Mouse (Mus musculus) CH12.LX (cell line): ENCODE measurements around the gene Coq6. TPM values are rescaled to one million over a fixed set of nuclear protein-coding genes. Genes with fewer than 3 reads are reported as not detected.
A peak's percentile ranks its signal among the peaks of the same experiment; 100 is the strongest.
"Not testable (repeated sequence)": the region's sequence is repeated elsewhere in the genome, so short reads cannot be mapped to it uniquely, and the experiment has no call there.

ENCODE experiments used
- DNase-seq: peaks from one replicate; pipeline ENCODE4 v3.0.0-alpha.2; 2013; ENCODE audit errors: extremely low read depth
- H3K27ac ChIP-seq: 2 replicates; pipeline ENCODE4 v1.5.1; 2012; ENCODE audit warnings: low read depth, mild to moderate bottlenecking, control low read depth, moderate library complexity; ENCODE audit not compliant: insufficient read depth
- H3K27me3 ChIP-seq: replicated peaks from 2 replicates; pipeline ENCODE3; 2012; ENCODE audit warnings: inconsistent platforms
- H3K36me3 ChIP-seq, 2 experiments: replicated peaks in 1 of 2; 2 replicates each; pipeline versions ENCODE3 to v1.6.1; 2012; ENCODE audit warnings: inconsistent platforms in 1 of 2, low read length in 1 of 2, mild to moderate bottlenecking in 1 of 2, mixed read lengths in 1 of 2, moderate library complexity in 1 of 2; ENCODE audit not compliant: control insufficient read depth in 1 of 2, insufficient read depth in 1 of 2
- H3K4me1 ChIP-seq, 2 experiments: 2 replicates each; pipeline ENCODE4 v1.6.1; 2012; ENCODE audit warnings: inconsistent platforms in 1 of 2, moderate library complexity in 1 of 2; ENCODE audit not compliant: insufficient read depth in 2 of 2, control insufficient read depth in 1 of 2
- H3K4me2 ChIP-seq: 2 replicates; pipeline ENCODE4 v1.6.1; 2012; ENCODE audit warnings: low read depth, mild to moderate bottlenecking, control low read depth; ENCODE audit not compliant: poor library complexity, insufficient read depth, severe bottlenecking
- H3K4me3 ChIP-seq, 3 experiments: fragments of 150-350 bp in 1 of 3; sonication (generic) in 1 of 3; replicated peaks in 1 of 3; 2 replicates each; pipeline versions ENCODE3 to v1.5.1; 2011 to 2012; ENCODE audit warnings: low read depth in 2 of 3, low read length in 2 of 3, mild to moderate bottlenecking in 2 of 3, moderate library complexity in 2 of 3, control low read depth in 1 of 3, improper control_type of control experiment in 1 of 3, inconsistent platforms in 1 of 3, mixed read lengths in 1 of 3; ENCODE audit not compliant: poor library complexity in 1 of 3
- H3K79me2 ChIP-seq: replicated peaks from 2 replicates; pipeline ENCODE4 v1.6.1; 2012; ENCODE audit warnings: mild to moderate bottlenecking, moderate library complexity; ENCODE audit not compliant: control insufficient read depth, poor library complexity, insufficient read depth, severe bottlenecking; ENCODE audit errors: extremely low read depth
- H3K9ac ChIP-seq: 2 replicates; pipeline ENCODE4 v1.6.1; 2012; ENCODE audit warnings: low read depth, mild to moderate bottlenecking, control low read depth, moderate library complexity; ENCODE audit not compliant: insufficient read depth
- H3K9me3 ChIP-seq: replicated peaks from 2 replicates; pipeline ENCODE3; 2012; ENCODE audit warnings: low read length, inconsistent platforms, mixed read lengths
- CTCF ChIP-seq, 2 experiments: IDR thresholded peaks in 1 of 2; conservative IDR thresholded peaks in 1 of 2; 2 replicates each; pipeline ENCODE4 v1.5.1; 2011 to 2012; ENCODE audit warnings: low read depth in 2 of 2, low read length in 2 of 2, improper control_type of control experiment in 1 of 2, inconsistent platforms in 1 of 2, mild to moderate bottlenecking in 1 of 2, moderate library complexity in 1 of 2
- E2F4 ChIP-seq: IDR thresholded peaks from 2 replicates; pipeline ENCODE4 v1.6.1; 2011; ENCODE audit warnings: low read depth, low read length, improper control_type of control experiment; ENCODE audit not compliant: insufficient replicate concordance
- EP300 ChIP-seq: IDR thresholded peaks from 2 replicates; pipeline ENCODE4 v1.6.1; 2011; ENCODE audit warnings: low read length, improper control_type of control experiment
- ETS1 ChIP-seq: conservative IDR thresholded peaks from 2 replicates; pipeline ENCODE4 v1.6.1; 2012; ENCODE audit warnings: low read depth, mild to moderate bottlenecking, inconsistent platforms, low read length, improper control_type of control experiment, moderate library complexity
- GABPA ChIP-seq: IDR thresholded peaks from 2 replicates; pipeline ENCODE4 v1.6.1; 2012; ENCODE audit warnings: low read depth, low read length, improper control_type of control experiment, inconsistent platforms; ENCODE audit not compliant: insufficient replicate concordance
- HCFC1 ChIP-seq: IDR thresholded peaks from 2 replicates; pipeline ENCODE4 v1.6.1; 2012; ENCODE audit warnings: low read depth, mild to moderate bottlenecking, inconsistent platforms, low read length, improper control_type of control experiment
- JUN ChIP-seq: IDR thresholded peaks from 2 replicates; pipeline ENCODE4 v1.6.1; 2011; ENCODE audit warnings: low read depth, mild to moderate bottlenecking, low read length, improper control_type of control experiment, moderate library complexity; ENCODE audit not compliant: insufficient read depth
- MAFK ChIP-seq: IDR thresholded peaks from 2 replicates; pipeline ENCODE4 v1.6.1; 2011; ENCODE audit warnings: low read length, improper control_type of control experiment; ENCODE audit not compliant: insufficient replicate concordance
- MAX ChIP-seq: IDR thresholded peaks from 2 replicates; pipeline ENCODE4 v1.6.1; 2011; ENCODE audit warnings: low read length, improper control_type of control experiment
- MXI1 ChIP-seq: IDR thresholded peaks from 2 replicates; pipeline ENCODE4 v1.6.1; 2011; ENCODE audit warnings: mild to moderate bottlenecking, low read depth, low read length, improper control_type of control experiment
- PAX5 ChIP-seq: IDR thresholded peaks from 2 replicates; pipeline ENCODE4 v1.6.1; 2012; ENCODE audit warnings: low read length, inconsistent platforms, mixed read lengths
- POLR2AphosphoS2 ChIP-seq: IDR thresholded peaks from 2 replicates; pipeline ENCODE4 v1.6.1; 2011; ENCODE audit warnings: low read depth, low read length, improper control_type of control experiment
- RCOR1 ChIP-seq: conservative IDR thresholded peaks from 2 replicates; pipeline ENCODE4 v1.6.1; 2012; ENCODE audit warnings: low read depth, mild to moderate bottlenecking, inconsistent platforms, low read length, improper control_type of control experiment
- SIN3A ChIP-seq: IDR thresholded peaks from 2 replicates; pipeline ENCODE4 v1.6.1; 2012; ENCODE audit warnings: low read length, improper control_type of control experiment, inconsistent platforms
- USF1 ChIP-seq: IDR thresholded peaks from 2 replicates; pipeline ENCODE4 v1.6.1; 2014; ENCODE audit warnings: low read depth, mild to moderate bottlenecking, inconsistent platforms, low read length, improper control_type of control experiment
- USF2 ChIP-seq: conservative IDR thresholded peaks from 2 replicates; pipeline ENCODE4 v1.6.1; 2011; ENCODE audit warnings: low read depth, low read length, improper control_type of control experiment
- ZC3H11A ChIP-seq: IDR thresholded peaks from 2 replicates; pipeline ENCODE4 v1.6.1; 2012; ENCODE audit warnings: low read depth, mild to moderate bottlenecking, inconsistent platforms, low read length, improper control_type of control experiment
- ZKSCAN1 ChIP-seq: IDR thresholded peaks from 2 replicates; pipeline ENCODE4 v1.6.1; 2012; ENCODE audit warnings: low read depth, inconsistent platforms, low read length, improper control_type of control experiment, borderline replicate concordance
- ZMIZ1 ChIP-seq: IDR thresholded peaks from 2 replicates; pipeline ENCODE4 v1.6.1; 2012; ENCODE audit warnings: low read depth, mild to moderate bottlenecking, inconsistent platforms, low read length, improper control_type of control experiment
- ZNF384 ChIP-seq: IDR thresholded peaks from 2 replicates; pipeline ENCODE4 v1.6.1; 2012; ENCODE audit warnings: low read depth, low read length, improper control_type of control experiment, inconsistent platforms
- dilution Hi-C: fragments of 300-500 bp; cut with MboI; formaldehyde crosslinking; loops from 2 replicates; pipeline ENCODE4 v1.14.3; 2020; ENCODE audit warnings: low sequenced_read_pairs; ENCODE audit not compliant: extremely low pct_unique_long_range_greater_than_20kb, extremely low pct_ligation_motif_present
- in situ Hi-C: fragments of 300-500 bp; cut with MboI; formaldehyde crosslinking; loops from 3 replicates; pipeline ENCODE4 v1.14.3; 2019; ENCODE audit warnings: low sequenced_read_pairs, low pct_ligation_motif_present, low pct_unique_long_range_greater_than_20kb, mixed read lengths
- polyA plus RNA-seq: library from polyadenylated mRNA; unstranded; fragments of >175 nt; gene quantifications from 2 replicates; pipeline ENCODE4 v1.2.1, GENCODE M21; 2012; ENCODE audit warnings: low read depth; ENCODE audit not compliant: insufficient read length
- total RNA-seq, 2 experiments: library from RNA; depleted of rRNA; stranded (reverse); fragments of 300-350 nt in 1 of 2; fragments of >200 nt in 1 of 2; gene quantifications; 2 replicates each; pipeline ENCODE4 v1.2.3; 2012 to 2014

The Coq6 gene
- total and polyA plus RNA-seq, 3 experiments, result 23.6 to 37.8 (median 31.9) TPM

- DNase-seq, H3K27me3 ChIP-seq, H3K9me3 ChIP-seq, in situ Hi-C loops, H3K4me2 ChIP-seq, H3K4me3 ChIP-seq, H3K9ac ChIP-seq, H3K27ac ChIP-seq, H3K79me2 ChIP-seq, dilution Hi-C loops: not testable (repeated sequence)
- Histone ChIP-seq H3K4me1 (peaks cover 4 to 21% of the 10 kb centered on the region in 2 experiments; a peak in 3 of 4 replicates), H3K36me3 (peaks cover 0 to 27% of the 10 kb centered on the region in 2 experiments)
Observed at GRCm38 (mm10) chr12:84358699-84359098, 2.8 kb upstream of the Coq6 start.

- dilution Hi-C loops, result no loop called here
- in situ Hi-C loops, result no loop called here
- Histone ChIP-seq H3K79me2 (peaks cover 21% of the 10 kb centered on the region), H3K36me3 (peaks cover 4 to 19% of the 10 kb centered on the region in 2 experiments), H3K9ac (no peak overlapping the region; the same call in 1 of the 2 replicates), H3K4me2 (peak overlapping the region; percentile 81), H3K9me3 (no peaks in the 10 kb centered on the region), H3K27me3 (no peaks in the 10 kb centered on the region), H3K27ac (no peak overlapping the region), H3K4me1 (peaks cover 4 to 26% of the 10 kb centered on the region in 2 experiments; a peak in 3 of 4 replicates), H3K4me3 (peak overlapping the region in 2 of 3 experiments; percentile 89 to 100)
- TF ChIP-seq MXI1 (no peak), JUN (no peak), ZC3H11A (no peak), ZKSCAN1 (no peak), PAX5 (no peak), HCFC1 (no peak), SIN3A (no peak), MAX (no peak), MAFK (no peak), USF1 (no peak), ZNF384 (no peak)
- DNase-seq, result no peak
Observed at GRCm38 (mm10) chr12:84362872-84363271, 1.4 kb downstream of the Coq6 start.

- no peak for DNase-seq
- TF ChIP-seq ZC3H11A (no peak), CTCF (conservative IDR thresholded peaks at IDR 0.05 in 1 of 2, IDR thresholded peaks at IDR 0.05 in 1 of 2; ENCODE audit: low read depth in 2 of 2, low read length in 2 of 2) (no peak), POLR2AphosphoS2 (no peak), SIN3A (no peak), ETS1 (no peak), EP300 (no peak), ZNF384 (no peak), MAX (no peak), GABPA (no peak), USF2 (no peak), HCFC1 (no peak), RCOR1 (no peak), E2F4 (no peak), ZMIZ1 (no peak)
- H3K79me2 ChIP-seq, result peaks cover 21% of the 10 kb centered on the region
- H3K4me1 ChIP-seq, result peaks cover 4 to 26% of the 10 kb centered on the region in 2 experiments; a peak in 3 of 4 replicates
- no peaks in the 10 kb centered on the region for H3K9me3 ChIP-seq
- dilution Hi-C loops (no loop called here), in situ Hi-C loops (no loop called here)
- H3K27me3 ChIP-seq, result no peaks in the 10 kb centered on the region
- H3K27ac ChIP-seq, result no peak overlapping the region
- H3K4me3 ChIP-seq, result no peak overlapping the region
- peaks cover 14 to 33% of the 10 kb centered on the region in 2 experiments for H3K36me3 ChIP-seq
- no peak overlapping the region for H3K9ac ChIP-seq
- no peak overlapping the region for H3K4me2 ChIP-seq
Observed at GRCm38 (mm10) chr12:84364291-84364690, 2.8 kb downstream of the Coq6 start.
